ENCODE assay signal across 19 mouse cellular contexts in the genomic region with DNA sequence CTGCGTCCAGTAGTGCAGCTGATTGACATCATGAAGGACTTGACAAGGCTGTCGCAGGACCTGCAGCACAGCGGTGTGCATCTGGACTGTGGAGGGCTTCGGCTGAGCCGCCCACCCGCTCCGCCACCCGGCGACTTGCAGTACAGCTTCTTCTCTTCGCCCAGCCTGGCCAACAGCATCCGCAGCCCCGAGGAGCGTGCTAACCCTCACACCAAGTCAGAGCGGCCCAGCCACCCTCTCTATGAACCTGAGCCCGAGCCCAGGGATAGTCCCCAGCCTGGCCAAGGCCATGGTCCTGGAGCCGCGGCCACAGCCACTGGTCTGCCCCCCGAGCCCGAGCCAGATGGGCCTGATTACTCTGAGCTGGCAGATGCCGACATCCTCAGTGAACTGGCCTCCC.
"Had no signal": no experiment of that assay in that cellular context is flagged by ENCODE, and none has a peak within 500 bp of the region (broad histone marks: within the 10 kb centered on the region; RNA-seq: fewer than 3 reads in every experiment).

No protein-coding gene starts in this region.

- H3K9me3 ChIP-seq: lung, embryonic 15.5 days; megakaryocyte, embryonic 14.5 days; midbrain, embryonic 10.5 days; neural tube, embryonic 12.5 days; neural tube, embryonic 15.5 days had no signal

- H3K9ac ChIP-seq: liver, embryonic 14.5 days; lung, embryonic 15.5 days; neural tube, embryonic 12.5 days; neural tube, embryonic 15.5 days had no signal

- H3K4me3 ChIP-seq: lung, embryonic 15.5 days; megakaryocyte, embryonic 14.5 days; midbrain, embryonic 10.5 days; neural tube, embryonic 12.5 days; neural tube, embryonic 15.5 days had no signal

- H3K4me2 ChIP-seq: lung, embryonic 15.5 days; neural tube, embryonic 12.5 days; neural tube, embryonic 15.5 days had no signal

- H3K27me3 ChIP-seq: lung, embryonic 15.5 days; megakaryocyte, embryonic 14.5 days; neural tube, embryonic 12.5 days; neural tube, embryonic 15.5 days had no signal

- H3K27ac ChIP-seq: kidney, postnatal 0 days; liver, embryonic 14.5 days; lung, embryonic 15.5 days; neural tube, embryonic 12.5 days; neural tube, embryonic 15.5 days; stomach, postnatal 0 days had no signal

- DNase-seq: kidney, adult 2 months; layer of hippocampus, postnatal 36 days; left cerebral cortex, postnatal 4 days; lung, adult 18-20 months; lung, postnatal 10 days; lung, postnatal 36 days; midbrain, embryonic 14.5 days; right cerebral cortex, adult 18-20 months; right cerebral cortex, postnatal 14 days; right cerebral cortex, postnatal 4 days; thymus, postnatal 25 days had no signal
